Mouse (Mus musculus) forebrain, embryonic 15.5 days (tissue): ENCODE data around the gene Atg5. TPM values are rescaled to one million over a fixed set of nuclear protein-coding genes. Genes with fewer than 3 reads are reported as not detected.

Source experiments
- ATAC-seq: fragments of 200-750 bp; cut with Nextera tagmentation; replicated peaks from 2 replicates; pipeline ENCODE4 v1.8.0; 2017; ENCODE audit warnings: mild to moderate bottlenecking, moderate TSS enrichment, moderate library complexity
- H3K27ac ChIP-seq: fragments of 300-500 bp; sonication (generic); replicated peaks from 2 replicates; pipeline ENCODE4 v1.5.1; 2015; ENCODE audit warnings: mild to moderate bottlenecking, inconsistent platforms
- H3K27me3 ChIP-seq: fragments of 300-500 bp; sonication (generic); 2 replicates; pipeline ENCODE4 v1.6.1; 2015; ENCODE audit warnings: inconsistent platforms
- H3K36me3 ChIP-seq: fragments of 300-500 bp; sonication (generic); 2 replicates; pipeline ENCODE4 v1.6.1; 2015; ENCODE audit warnings: mild to moderate bottlenecking, inconsistent platforms
- H3K4me1 ChIP-seq: fragments of 300-500 bp; sonication (generic); 2 replicates; pipeline ENCODE4 v1.6.1; 2015; ENCODE audit warnings: inconsistent platforms
- H3K4me2 ChIP-seq: fragments of 300-500 bp; sonication (generic); replicated peaks from 2 replicates; pipeline ENCODE4 v1.6.1; 2015; ENCODE audit warnings: mild to moderate bottlenecking, inconsistent platforms
- H3K4me3 ChIP-seq: fragments of 300-500 bp; sonication (generic); 2 replicates; pipeline ENCODE4 v1.5.1; 2015; ENCODE audit warnings: mild to moderate bottlenecking, inconsistent platforms
- H3K9ac ChIP-seq: fragments of 300-500 bp; sonication (generic); replicated peaks from 2 replicates; pipeline ENCODE4 v1.6.1; 2015; ENCODE audit warnings: mild to moderate bottlenecking, inconsistent platforms
- H3K9me3 ChIP-seq: fragments of 300-500 bp; sonication (generic); 2 replicates; pipeline ENCODE4 v1.6.1; 2016; ENCODE audit warnings: inconsistent platforms
- WGBS: fragments of 180-500 bp; shearing (Covaris S2); methylation state at CpG from one replicate; pipeline ENCODE4 v1.1.7; 2015; ENCODE audit warnings: mixed read lengths; 5-methylcytosine and 5-hydroxymethylcytosine counted together
- polyA plus RNA-seq: library from polyadenylated mRNA; unstranded; fragments of >200 nt; fragmentation: Nextera tagmentation; extraction: Ambion mirVana; gene quantifications from 2 replicates; pipeline ENCODE4 v1.2.1, GENCODE M21; 2015

Gene Atg5
- polyA plus RNA-seq, 1 experiment from 2014 or later = 48.0 TPM

DNA sequence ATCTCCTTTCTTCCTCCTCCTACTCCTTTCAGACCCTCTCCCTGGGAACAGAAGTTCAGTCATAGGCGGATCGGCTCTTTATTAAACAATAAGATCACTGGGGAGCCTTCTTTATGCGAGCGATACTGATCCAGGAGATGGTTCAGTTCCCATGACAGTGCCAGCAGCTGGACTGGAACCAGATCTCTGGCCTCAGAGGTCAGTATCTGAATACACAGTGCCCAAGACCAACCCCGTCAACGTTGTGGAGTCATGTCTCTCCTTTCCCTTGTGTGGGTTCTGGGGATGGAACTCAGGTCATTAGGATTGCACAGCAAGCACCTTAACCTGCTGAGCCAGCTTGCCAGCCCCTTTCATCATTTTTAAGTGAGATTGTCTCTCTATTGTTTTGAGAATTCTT, 70.4 kb downstream of the Atg5 start:
- no peak for ATAC-seq
- no peak overlapping the region for H3K4me3 ChIP-seq
- no peaks in the 10 kb centered on the region for H3K9me3 ChIP-seq
- H3K9ac ChIP-seq = no peak overlapping the region
- H3K36me3 ChIP-seq = no peaks in the 10 kb centered on the region
- H3K4me2 ChIP-seq = no peak overlapping the region
- peaks cover 2% of the 10 kb centered on the region; the same call in 1 of the 2 replicates for H3K4me1 ChIP-seq
- no peaks in the 10 kb centered on the region for H3K27me3 ChIP-seq
- WGBS = 58% methylated on average over 6 of the region's 6 CpGs
- no peak overlapping the region for H3K27ac ChIP-seq

DNA sequence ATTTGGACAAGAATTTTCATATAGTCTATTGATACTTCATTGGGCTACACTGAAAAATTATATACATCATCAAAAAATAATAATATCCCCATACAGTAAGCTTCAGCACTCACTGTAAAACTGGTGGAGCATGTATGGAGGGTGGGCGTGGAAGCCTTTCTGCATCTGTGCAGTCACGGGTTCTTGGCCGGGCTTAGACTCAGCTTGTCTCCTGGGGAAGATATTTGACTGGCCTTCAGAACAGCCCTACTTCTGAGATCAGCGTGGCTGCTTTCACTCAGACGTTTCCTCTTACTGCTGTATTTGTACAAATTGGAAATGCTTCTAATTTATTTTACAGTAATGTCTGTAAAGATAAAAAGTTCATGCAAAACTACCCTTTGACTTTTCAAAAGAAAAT, 71.2 kb downstream of the Atg5 start:
- no peak for ATAC-seq
- 85% methylated on average over 5 of the region's 5 CpGs for WGBS
- H3K9ac ChIP-seq = no peak overlapping the region
- no peak overlapping the region for H3K4me2 ChIP-seq
- H3K9me3 ChIP-seq = no peaks in the 10 kb centered on the region
- H3K36me3 ChIP-seq = no peaks in the 10 kb centered on the region
- H3K27ac ChIP-seq = no peak overlapping the region
- no peak overlapping the region for H3K4me3 ChIP-seq
- no peaks in the 10 kb centered on the region for H3K27me3 ChIP-seq
- peaks cover 2% of the 10 kb centered on the region; the same call in 1 of the 2 replicates for H3K4me1 ChIP-seq

DNA sequence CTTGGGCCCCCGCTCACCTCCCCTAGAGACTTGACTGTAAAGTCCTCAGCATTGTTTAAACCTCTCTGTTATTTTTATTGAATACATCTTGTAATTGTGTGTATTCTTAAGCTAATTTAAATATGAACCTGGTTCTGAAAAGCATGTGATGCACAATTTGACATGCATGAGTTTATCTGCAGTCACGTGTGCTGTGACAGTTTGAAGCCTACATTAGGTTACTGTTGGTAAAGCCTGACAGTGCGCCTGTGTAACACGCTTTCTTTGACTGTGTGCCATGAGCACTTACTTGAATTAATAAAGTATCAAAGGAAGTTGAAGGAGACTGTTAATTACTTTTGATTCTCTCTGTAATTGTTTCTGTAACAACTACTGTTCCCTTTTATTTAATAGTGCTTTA, 72.8 kb downstream of the Atg5 start:
- Histone ChIP-seq H3K9ac (no peak overlapping the region), H3K27ac (no peak overlapping the region), H3K9me3 (no peaks in the 10 kb centered on the region), H3K36me3 (no peaks in the 10 kb centered on the region), H3K4me3 (no peak overlapping the region), H3K27me3 (no peaks in the 10 kb centered on the region), H3K4me2 (no peak overlapping the region), H3K4me1 (peaks cover 2% of the 10 kb centered on the region; the same call in 1 of the 2 replicates)
- ATAC-seq = no peak
- WGBS = 50% methylated on average over 4 of the region's 4 CpGs

DNA sequence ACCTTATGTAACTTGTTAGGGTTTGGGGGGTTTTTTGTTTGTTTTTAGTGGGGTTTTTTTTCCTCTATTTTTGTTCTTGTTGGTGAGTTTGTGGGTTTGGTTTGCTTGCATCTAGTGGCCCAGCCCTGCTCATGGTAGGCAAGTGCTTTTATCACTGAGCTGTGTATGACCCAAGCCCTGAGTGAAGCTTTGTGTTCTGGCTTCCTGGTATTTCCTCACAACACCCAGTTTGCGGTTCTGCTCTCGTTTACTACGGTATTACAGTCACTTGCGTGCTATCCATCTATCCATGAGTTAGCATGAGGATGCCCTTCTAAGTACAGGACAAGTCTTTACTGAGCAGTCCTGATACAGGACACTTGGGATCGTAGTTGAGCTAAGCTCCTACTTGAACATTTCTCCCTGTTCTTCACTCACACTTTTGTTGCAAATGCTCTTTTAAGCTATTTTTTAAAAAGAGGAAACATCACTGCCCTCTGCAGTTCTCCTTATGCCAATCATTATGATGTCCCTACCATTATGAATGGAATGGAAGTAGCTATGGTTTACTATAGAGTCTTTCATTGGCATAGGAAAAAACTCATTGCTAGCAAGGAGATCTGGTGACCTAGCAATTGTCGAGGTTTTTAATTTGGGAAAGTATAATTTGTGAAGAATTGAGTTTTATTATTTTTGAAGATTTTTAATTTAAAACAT, 73.8 kb downstream of the Atg5 start:
- no peak overlapping the region for H3K4me2 ChIP-seq
- no peak overlapping the region for H3K4me3 ChIP-seq
- no peaks in the 10 kb centered on the region for H3K36me3 ChIP-seq
- no peak for ATAC-seq
- peaks cover 2% of the 10 kb centered on the region; the same call in 1 of the 2 replicates for H3K4me1 ChIP-seq
- 94% methylated on average over 6 of the region's 6 CpGs for WGBS
- no peak overlapping the region for H3K9ac ChIP-seq
- no peaks in the 10 kb centered on the region for H3K27me3 ChIP-seq
- no peak overlapping the region for H3K27ac ChIP-seq
- no peaks in the 10 kb centered on the region for H3K9me3 ChIP-seq

DNA sequence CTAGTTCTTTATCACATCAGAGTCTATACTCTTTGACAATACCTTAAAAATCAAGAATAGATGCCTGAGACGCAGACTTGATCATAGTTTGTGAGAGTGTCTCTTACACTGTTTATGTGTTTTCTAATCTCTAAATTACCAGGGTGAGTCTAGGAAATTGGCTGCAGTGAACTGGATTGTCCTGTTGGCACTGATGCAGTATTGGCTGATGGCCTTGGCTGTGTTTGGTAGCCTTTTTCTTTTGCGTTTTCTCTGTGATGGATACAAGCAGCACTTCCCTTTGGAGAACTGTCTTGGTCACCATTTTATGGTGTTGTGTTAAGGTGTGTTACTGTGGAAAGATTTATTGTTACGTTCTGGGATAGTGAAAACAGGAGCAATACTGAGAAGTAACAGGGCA, 75.2 kb downstream of the Atg5 start:
- H3K9me3 ChIP-seq = no peaks in the 10 kb centered on the region
- WGBS = 94% methylated on average over 3 of the region's 3 CpGs
- H3K4me3 ChIP-seq = no peak overlapping the region
- no peak overlapping the region for H3K27ac ChIP-seq
- no peak overlapping the region for H3K9ac ChIP-seq
- H3K4me2 ChIP-seq = no peak overlapping the region
- 0 out of 2 replicates have a peak, but pooled peaks cover 2% of the 10 kb centered on the region for H3K36me3 ChIP-seq
- ATAC-seq = no peak
- H3K4me1 ChIP-seq = peaks cover 2% of the 10 kb centered on the region; the same call in 1 of the 2 replicates
- no peaks in the 10 kb centered on the region for H3K27me3 ChIP-seq

DNA sequence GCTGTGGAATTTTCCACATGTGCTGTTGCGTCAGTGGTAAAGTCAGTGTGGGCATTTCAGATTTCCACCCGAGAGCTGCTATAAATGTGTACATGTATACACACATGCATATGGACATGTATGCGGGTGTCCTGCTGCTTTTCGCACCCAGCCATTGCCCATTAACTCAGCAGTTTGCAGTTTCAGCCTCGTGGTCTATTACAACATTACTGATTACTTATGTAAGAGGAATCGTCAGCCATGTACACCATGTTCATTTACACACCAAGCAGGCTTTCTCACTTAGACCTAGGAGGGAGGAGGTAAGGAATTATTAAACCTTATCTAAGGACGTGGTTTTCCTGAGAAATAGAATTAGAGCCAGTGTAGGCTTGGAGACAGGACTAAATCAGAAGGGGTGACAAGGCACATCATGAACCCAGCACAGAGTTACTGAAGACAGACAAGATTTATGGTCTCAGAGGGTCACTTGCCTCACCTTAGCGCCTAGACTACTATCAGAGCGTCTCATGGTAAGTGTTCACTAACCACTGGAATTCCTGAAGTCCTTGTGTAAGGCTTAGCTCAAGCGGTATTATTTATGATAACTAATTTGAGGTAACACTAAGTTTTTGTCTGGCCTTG, 79.5 kb downstream of the Atg5 start:
- Histone ChIP-seq H3K4me3 (no peak overlapping the region), H3K27ac (no peak overlapping the region), H3K4me2 (no peak overlapping the region), H3K36me3 (0 out of 2 replicates have a peak, but pooled peaks cover 2% of the 10 kb centered on the region), H3K9ac (no peak overlapping the region), H3K9me3 (no peaks in the 10 kb centered on the region), H3K4me1 (no peaks in the 10 kb centered on the region), H3K27me3 (no peaks in the 10 kb centered on the region)
- 93% methylated on average over 10 of the region's 10 CpGs for WGBS
- ATAC-seq = no peak

DNA sequence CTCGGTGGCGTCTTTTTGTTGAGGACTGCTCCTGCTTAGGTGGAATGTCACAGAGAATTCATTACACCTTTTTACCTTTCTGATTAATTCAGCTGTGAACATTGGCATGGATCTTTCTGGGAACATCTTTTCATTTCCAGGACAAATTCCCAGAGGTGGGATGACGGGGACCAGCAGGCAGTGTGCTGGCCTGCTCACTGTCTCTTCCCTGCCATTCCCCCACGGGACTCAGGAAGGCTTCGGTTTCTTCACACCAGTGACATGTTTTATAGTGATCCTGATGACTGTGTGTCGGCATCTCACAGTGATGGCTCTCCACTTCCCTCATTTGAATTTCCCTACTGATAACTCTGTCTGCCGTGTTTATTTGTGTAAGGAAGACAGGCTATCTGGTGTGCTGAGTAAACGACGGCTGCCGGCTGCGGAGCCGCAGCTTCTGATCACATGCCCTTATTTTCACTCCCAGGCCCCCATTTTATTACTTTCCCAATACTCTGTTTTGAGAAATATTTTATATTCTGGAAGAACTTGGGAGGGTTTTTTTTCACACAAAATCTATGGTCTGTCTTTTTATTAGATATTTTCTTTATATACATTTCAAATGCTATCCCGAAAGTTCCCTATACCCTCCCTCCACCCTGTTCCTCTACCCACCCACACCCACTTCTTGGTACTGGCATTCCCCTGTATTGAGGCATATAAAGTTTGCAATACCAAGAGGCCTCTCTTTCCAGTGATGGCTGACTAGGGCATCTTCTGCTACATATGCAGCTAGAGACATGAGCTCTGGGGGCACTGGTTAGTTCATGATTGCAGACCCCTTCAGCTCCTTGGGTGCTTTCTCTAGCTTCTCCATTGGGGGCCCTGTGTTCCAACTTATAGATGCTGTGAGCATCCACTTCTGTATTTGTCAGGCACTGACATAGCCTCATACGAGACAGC, 80.6 kb downstream of the Atg5 start:
- Histone ChIP-seq H3K36me3 (0 out of 2 replicates have a peak, but pooled peaks cover 2% of the 10 kb centered on the region), H3K27ac (no peak overlapping the region), H3K4me3 (no peak overlapping the region), H3K4me1 (no peaks in the 10 kb centered on the region), H3K4me2 (no peak overlapping the region), H3K27me3 (no peaks in the 10 kb centered on the region), H3K9ac (no peak overlapping the region), H3K9me3 (no peaks in the 10 kb centered on the region)
- 75% methylated on average over 14 of the region's 14 CpGs for WGBS
- no peak for ATAC-seq

DNA sequence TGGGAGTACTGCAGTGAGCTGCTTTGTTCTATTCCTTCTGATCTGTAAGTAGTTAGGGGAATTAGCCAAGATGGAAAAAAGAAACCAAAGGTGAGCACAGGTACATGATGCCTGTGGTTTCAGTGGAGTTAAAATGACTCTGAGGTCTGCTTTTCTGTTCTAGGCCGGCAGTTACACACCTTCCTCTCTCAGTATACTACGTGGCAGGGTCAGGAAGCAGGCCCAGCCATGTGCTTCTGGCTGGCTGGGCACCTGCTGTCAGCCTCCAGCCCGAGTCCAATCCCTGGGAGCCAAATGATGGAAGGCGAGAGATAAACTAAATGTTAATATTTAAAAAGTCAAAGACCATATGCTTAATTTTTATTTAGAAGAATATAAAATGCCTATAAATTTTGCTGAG, 85.3 kb downstream of the Atg5 start:
- 71% methylated on average over 4 of the region's 4 CpGs for WGBS
- H3K9me3 ChIP-seq = no peaks in the 10 kb centered on the region
- H3K4me1 ChIP-seq = no peaks in the 10 kb centered on the region
- H3K4me3 ChIP-seq = no peak overlapping the region
- H3K27ac ChIP-seq = no peak overlapping the region
- H3K36me3 ChIP-seq = no peaks in the 10 kb centered on the region
- no peak for ATAC-seq
- H3K4me2 ChIP-seq = no peak overlapping the region
- no peaks in the 10 kb centered on the region for H3K27me3 ChIP-seq
- no peak overlapping the region for H3K9ac ChIP-seq

DNA sequence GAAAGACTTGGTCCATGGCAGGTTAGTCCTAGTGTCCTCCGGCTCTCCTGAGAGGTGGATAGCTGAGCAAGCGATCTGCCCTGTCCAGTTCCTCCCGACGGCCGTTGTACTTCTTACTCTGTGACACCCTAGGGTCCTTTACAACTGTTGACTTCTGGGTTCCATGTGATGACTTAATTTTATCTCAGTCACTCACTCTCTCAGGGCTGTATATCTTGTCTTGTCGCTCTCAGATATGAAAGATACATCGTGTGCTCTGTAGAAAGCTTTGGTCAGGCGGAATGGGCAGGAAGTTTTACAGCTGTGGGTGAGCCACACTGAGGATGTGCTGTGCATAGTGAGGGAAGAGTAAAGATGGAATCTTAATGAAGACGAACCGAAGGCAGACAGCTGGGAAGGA, 86.2 kb downstream of the Atg5 start:
- Histone ChIP-seq H3K27ac (no peak overlapping the region), H3K9ac (no peak overlapping the region), H3K4me3 (no peak overlapping the region), H3K4me1 (no peaks in the 10 kb centered on the region), H3K4me2 (no peak overlapping the region), H3K9me3 (no peaks in the 10 kb centered on the region), H3K36me3 (no peaks in the 10 kb centered on the region), H3K27me3 (no peaks in the 10 kb centered on the region)
- WGBS = 90% methylated on average over 10 of the region's 10 CpGs
- no peak for ATAC-seq

DNA sequence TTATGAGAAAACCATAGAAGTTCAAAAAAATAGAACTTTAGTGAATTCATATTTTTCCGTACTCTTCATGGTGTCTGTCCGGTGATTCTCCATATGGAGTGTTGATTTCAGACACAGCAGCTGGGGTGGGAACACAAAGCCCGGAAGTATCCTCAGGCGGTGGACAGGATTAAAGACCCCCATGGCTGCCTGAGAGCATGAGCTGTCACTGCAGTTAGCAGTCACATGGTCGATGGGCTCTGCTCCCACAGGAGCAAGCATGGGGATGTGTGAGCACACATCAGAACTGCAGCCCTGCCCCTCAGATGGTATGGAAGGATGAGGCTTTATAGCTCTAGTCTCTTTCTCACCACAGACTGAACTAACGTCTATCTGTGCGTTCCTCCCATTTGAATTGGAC, 87.1 kb downstream of the Atg5 start:
- Histone ChIP-seq H3K4me1 (no peaks in the 10 kb centered on the region), H3K27ac (no peak overlapping the region), H3K4me2 (no peak overlapping the region), H3K27me3 (no peaks in the 10 kb centered on the region), H3K9ac (no peak overlapping the region), H3K4me3 (no peak overlapping the region), H3K36me3 (no peaks in the 10 kb centered on the region), H3K9me3 (no peaks in the 10 kb centered on the region)
- ATAC-seq = no peak
- WGBS = 79% methylated on average over 7 of the region's 7 CpGs

DNA sequence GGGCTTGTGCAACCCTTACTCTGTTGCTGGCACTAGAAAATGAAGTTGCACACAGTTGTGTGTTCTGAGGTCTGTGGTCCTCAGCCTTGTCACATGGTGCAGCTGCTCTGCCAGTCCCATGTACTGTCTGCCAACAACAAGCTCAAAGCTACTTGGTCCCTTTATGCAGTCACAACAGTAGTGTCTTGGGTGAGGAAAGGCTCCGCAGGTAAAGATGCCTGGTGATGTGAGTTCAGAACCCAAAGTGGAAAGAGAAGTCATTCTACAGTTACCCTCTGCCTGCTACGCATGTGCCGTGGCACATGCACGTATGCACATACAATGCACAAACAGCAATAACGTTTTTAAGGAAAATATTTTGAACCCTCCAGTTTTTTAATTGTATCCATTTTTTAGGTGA, 88.5 kb downstream of the Atg5 start:
- Histone ChIP-seq H3K27ac (no peak overlapping the region), H3K4me2 (no peak overlapping the region), H3K36me3 (no peaks in the 10 kb centered on the region), H3K4me3 (no peak overlapping the region), H3K9ac (no peak overlapping the region), H3K27me3 (no peaks in the 10 kb centered on the region), H3K4me1 (peaks cover 4% of the 10 kb centered on the region; the same call in 1 of the 2 replicates), H3K9me3 (no peaks in the 10 kb centered on the region)
- no peak for ATAC-seq
- 94% methylated on average over 5 of the region's 5 CpGs for whole genome bisulfite sequencing

DNA sequence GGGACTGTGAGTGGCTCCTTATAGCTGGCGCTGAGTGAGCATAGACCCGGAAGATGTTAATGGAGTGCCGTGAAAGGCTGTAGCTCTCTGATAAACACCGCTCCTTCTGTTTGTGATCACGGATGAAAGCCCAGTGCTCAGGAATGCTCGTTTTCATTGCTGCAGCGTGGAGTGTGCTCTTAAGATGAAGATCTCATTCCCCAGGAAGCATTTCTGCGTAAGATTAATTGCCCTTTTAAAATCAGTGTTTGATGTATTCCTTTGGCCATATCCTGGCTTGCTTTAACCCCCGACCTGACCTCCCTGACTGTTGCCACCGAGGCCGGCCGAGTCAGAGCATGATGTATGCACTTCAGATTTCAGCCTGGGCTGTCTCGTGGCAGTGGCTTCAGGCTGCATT, 89.2 kb downstream of the Atg5 start:
- Histone ChIP-seq H3K36me3 (no peaks in the 10 kb centered on the region), H3K27me3 (no peaks in the 10 kb centered on the region), H3K4me1 (peaks cover 4% of the 10 kb centered on the region; the same call in 1 of the 2 replicates), H3K9me3 (no peaks in the 10 kb centered on the region), H3K27ac (no peak overlapping the region), H3K4me3 (no peak overlapping the region), H3K4me2 (no peak overlapping the region), H3K9ac (no peak overlapping the region)
- no peak for ATAC-seq
- 52% methylated on average over 13 of the region's 13 CpGs for WGBS
